Mouse (Mus musculus): Measurements from ENCODE around the gene 4921536K21Rik. TPM values are rescaled to one million over a fixed set of nuclear protein-coding genes. Genes with fewer than 3 reads are reported as not detected.

The 4921536K21Rik gene
- polyA plus RNA-seq, 2 experiments from 2014 or later, result not detected

- ATAC-seq, result no peak
These were observed 15.8 kb upstream of the 4921536K21Rik start for GRCm38 (mm10) chr11:3910513-3911310.

DNA sequence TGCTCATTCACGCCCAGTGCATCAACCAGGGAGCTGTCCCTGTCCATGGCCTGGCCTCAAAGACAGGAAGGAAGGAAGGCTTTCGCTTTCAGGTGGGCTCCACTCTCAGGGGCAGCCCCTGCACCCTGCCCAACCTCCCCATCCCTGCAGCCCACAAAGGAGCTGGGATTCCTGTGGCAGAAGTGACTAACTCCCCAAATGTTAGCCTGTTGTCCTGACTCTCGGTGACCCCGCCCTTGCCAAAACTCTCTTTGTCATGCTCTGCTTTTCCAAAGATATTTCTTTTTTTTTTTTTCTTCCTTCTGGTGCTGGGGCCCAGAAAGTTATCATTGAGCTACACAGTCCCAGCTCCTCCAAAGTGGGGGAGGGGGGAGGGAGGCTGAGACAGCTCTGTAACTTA, 14.3 kb upstream of the 4921536K21Rik start:
- ATAC-seq, result no peak

GRCm38 (mm10) chr11:3905446-3905845, 10.5 kb upstream of the 4921536K21Rik start:
- ATAC-seq, result no peak

DNA sequence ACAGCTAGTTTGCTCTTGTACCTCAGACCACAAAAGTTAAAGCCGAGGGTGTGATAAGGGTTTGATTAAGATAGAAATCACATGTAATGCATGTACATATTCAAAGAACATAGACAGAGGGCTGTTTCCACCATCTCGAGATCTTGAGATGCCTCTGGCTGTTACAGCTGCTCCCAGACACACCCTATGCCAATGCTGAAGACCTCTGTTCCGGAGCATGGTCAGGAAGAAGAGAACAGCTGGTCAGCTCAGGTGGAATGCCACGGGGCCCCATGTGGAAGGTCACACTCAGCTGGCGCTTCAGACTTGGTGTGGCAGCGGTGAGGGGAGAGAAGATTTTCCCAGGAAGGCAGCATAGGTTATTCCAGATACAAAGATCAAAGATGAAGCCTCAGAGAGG, 9.8 kb upstream of the 4921536K21Rik start:
- no peak for ATAC-seq

DNA sequence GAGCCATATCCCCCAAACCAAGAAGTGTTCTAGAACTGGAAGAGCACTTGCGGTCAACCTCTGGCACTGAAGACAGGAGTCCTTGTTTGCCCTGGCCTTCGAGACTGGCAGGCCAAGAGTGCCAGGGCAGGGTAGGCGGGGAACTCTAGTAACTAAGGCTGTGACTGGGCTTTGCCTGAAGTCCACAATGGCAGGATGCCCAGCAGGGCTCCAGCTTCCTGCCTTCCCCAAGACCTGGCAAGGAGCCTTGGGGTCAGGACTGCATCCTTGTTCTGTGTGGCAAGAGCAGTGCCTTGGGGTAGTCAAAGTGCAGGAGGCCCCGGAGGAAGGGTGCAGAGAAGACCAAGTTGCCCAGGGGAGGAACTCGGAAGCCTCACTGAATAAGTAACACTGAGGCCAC, 8.1 kb upstream of the 4921536K21Rik start:
- no peak for ATAC-seq

GRCm38 (mm10) chr11:3902516-3902915, 7.6 kb upstream of the 4921536K21Rik start:
- ATAC-seq, result no peak

DNA sequence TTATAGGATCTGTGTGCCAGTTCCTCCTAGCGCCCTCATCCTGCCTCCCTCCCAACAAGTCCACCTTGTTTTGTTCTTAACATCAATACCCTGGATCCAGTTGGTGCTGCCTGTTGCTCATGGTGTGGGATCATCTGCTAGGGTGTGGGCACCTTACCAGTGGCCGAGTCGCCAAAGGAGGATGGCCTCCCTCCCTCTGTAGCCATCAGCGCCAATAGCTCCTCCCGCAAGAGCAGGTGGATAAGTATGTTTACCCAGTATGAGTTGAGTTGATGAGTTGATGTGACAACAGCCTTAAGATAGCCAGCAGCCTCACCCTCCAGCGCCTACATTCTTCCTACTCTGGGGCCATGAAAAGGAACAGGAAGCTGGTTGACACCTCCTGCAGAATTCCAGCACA, 5.4 kb upstream of the 4921536K21Rik start:
- ATAC-seq, result no peak

DNA sequence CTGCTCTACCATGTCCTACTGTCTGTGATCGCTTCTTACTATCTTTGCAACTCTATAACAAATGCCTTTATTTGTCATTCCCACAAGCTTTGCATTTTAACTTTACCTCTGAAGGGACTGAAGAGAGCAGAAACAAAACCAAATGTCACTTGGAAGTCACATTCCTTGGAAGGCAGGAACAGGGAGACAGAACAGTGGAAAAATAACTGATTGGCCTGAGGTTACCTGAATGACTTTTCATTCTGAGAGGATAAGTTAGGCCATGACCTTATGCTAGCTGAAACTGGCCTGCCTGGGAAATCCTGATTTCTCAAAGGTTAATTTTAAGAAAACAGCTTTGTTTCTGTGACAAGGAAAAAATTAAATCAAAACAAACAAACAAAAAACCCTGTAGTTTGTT, 1.0 kb upstream of the 4921536K21Rik start:
- no peak for ATAC-seq

GRCm38 (mm10) chr11:3895458-3895857, 560 bp upstream of the 4921536K21Rik start:
- no peak for ATAC-seq

- ATAC-seq, result no peak
These were observed 928 bp downstream of the 4921536K21Rik start for GRCm38 (mm10) chr11:3893970-3894369.

DNA sequence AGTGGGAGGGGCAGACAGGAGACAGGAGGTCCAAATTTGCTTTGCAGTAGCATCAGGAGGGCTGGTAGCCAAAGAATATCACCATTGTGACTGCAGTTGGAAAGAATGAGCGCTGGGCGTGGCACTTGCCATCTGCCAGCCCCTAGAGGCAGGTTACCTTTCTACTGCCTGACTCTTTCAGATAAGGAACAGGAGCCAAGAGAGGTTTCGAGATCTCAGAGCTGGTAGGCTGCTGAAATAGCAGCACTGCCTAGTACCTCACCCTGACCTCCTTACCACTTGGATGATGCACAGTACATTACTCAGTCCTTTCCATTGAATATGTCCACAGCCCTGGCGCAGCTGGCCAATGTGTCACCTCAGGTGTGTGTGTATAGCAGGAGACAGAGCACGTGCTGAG, 7.6 kb downstream of the 4921536K21Rik start:
- ATAC-seq, result no peak

DNA sequence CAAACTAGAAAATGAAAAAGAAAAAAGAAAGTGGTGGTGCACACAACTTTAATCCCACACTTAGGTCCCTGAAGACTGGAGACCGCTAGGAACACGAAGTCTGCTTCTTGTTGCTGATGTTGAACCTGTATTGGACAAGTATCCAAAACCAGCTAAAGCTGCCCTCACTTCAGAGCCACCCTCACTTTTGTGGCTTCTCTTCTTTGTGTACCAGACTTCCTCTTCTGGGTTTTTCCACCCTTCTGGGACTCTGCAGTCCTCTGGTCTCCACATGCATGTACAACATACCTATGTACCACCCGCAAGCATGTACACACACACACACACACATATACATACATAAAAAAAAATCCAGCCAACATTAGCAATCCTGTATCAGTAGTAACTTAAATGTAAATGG, 11.2 kb downstream of the 4921536K21Rik start:
- ATAC-seq, result no peak

GRCm38 (mm10) chr11:3879836-3880235, 15.1 kb downstream of the 4921536K21Rik start:
- ATAC-seq, result no peak

GRCm38 (mm10) chr11:3878660-3879059, 16.2 kb downstream of the 4921536K21Rik start:
- no peak for ATAC-seq

DNA sequence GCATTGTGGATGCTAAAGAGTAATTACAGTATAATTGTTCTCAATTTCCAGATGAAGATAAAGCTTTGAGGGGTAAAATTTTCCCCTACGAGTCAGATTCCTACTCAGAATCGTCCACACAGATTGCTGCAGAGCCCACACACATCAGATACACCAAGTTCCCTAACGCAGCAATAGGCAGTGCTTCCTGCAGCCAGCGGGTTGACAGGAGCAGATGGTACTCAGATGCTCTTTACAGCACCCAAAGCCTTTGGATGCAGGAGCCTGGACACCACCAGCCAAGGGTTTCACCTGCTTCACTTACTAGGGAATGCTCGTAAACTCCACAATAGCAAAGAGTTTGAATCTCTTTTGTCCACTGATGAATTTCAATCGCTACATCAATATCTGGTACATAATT, 18.5 kb downstream of the 4921536K21Rik start:
- no peak for ATAC-seq

DNA sequence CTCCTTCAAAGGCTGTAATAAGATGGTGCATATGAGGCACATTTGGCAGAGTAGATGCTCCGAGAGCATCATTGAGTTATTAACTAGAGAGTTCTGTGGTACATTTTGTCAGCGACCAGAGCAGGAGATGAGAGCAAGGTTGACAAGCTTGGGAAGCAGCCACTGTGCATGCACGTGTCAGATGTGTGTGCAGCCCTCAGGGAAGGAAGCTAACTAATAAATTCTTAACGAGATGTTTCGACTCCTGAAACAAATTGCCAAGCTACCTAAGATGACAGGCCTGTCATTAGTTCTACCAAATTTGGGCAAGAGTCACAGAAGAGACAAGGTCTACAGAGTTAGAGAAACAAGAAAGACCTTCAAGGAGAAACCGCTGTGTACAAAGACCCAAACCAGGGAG, 30.6 kb downstream of the 4921536K21Rik start:
- no peak for ATAC-seq

GRCm38 (mm10) chr11:3863454-3864112, 31.3 kb downstream of the 4921536K21Rik start, which contains the start of gene Osbp2:
Gene Osbp2, minus strand, starts transcription at chr11:3863903.
- ATAC-seq, result peak; percentile 43

DNA sequence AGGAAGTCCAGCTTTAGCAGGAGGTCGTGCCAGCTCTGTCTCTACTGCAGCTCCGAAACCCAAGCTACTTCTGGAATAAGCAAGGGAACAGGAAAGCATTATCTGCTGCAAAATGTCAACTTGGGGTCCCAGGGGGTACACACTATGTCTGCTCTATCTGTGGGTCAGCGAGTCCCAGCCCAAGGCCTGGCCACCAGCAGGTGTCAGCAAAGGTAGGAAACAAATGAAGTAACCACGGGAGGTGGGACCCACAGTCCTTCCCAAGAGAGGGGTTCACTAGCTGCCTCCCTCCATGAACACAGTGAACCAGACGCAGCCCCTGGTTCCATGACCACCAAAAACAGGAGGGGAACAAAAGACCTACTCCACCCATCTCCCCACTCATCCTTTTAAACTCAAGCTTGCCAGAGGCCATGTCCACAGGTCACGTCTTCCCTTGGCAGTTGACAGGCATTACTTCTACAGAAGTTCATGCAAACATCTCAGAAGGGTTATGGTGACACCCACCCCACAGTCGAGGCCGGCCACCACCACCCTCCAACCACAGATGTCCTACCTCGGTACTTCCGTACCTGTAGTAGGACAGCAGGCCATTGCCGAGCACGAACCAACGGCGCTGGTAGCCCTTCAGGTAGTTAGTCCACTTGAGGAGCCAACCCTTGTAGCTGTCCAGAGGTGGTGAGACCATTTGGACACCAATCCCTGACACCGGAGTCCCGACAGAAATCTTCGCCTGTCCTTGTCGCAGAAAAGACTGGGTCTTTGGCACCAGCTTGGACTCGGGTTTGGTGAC, 32.0 kb downstream of the 4921536K21Rik start:
- ATAC-seq, result no peak

DNA sequence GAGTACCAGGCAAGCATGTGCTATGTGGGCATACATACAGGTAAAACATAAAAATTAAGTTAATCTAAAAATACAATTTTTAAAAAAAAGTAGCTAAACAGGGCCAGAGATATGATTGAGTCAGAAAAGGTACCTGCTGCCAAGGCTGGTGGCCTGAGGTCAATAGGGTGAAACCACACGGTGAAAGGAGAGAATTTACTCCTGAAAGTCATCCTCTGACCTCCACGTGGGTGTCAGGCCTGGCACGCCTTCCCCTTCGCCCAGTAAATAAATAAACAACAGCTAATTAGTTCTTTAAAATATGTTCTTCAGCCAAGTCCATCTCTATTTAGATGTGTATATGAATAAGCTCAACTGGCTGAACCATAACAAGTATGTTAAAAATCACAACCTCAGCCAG, 34.5 kb downstream of the 4921536K21Rik start:
- no peak for ATAC-seq

GRCm38 (mm10) chr11:3859778-3860177, 35.1 kb downstream of the 4921536K21Rik start:
- no peak for ATAC-seq

DNA sequence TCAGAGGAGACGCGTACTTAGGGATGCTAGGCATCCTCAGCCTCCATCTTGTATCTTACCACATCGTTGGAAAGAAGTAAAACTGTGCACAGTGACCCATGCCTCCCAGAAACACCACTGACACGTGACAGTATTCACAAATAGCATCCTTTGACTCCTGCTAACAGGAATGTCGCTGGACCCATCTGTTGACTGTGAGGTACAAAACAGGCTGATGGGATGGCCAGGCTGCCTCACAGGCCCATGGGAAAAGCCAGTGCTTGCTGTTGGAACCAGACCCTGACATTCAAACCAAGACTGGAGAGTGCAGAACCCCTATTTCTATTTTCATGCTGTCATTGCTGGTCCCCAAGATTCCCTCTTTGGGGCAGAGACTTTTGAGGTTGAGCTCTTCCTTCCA, 37.0 kb downstream of the 4921536K21Rik start:
- no peak for ATAC-seq

- no peak for ATAC-seq
These were observed 39.1 kb downstream of the 4921536K21Rik start for GRCm38 (mm10) chr11:3855846-3856245.

- ATAC-seq, result no peak
These were observed 40.7 kb downstream of the 4921536K21Rik start for GRCm38 (mm10) chr11:3854156-3854555.

All from activated CD4-positive, CD25-positive, alpha-beta regulatory T cell, adult 4 months (primary cell).